In the genomic region with DNA sequence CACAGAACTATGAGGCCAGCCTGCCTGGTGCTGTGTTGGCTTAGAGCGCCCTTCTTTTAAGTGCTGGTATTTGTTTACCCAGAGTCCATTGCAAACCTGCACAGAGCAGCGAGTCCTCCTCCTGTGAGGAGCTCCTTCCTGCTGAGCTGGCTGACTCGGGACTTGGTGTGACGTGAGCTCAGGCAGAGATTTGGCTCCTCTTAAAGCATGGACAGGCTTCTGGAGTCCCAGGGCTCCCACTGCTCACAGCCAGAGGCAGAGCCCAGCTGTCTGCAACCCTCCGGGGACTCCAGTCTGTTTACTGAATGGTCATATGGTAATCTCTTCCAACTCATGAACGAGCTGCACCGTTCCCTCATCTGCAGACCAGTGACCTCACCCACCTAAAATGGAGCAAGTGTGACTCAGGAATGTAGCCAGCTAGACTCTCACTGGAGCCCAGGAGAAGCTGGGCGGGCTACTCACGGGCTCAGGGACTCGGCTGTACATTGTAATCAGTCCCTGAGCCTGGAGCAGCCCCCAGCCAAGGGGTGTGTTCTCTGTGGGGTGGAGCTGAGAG, we compare ENCODE assay signal across 8 mouse cellular contexts.
DNase-seq lines count a peak whose midpoint lies in the region; ATAC-seq lines count a peak whose summit lies in the region.

No protein-coding gene starts in this region.

- ATAC-seq in intestine, embryonic 15.5 days = peak; percentile 88
- peak; percentile 75 for ATAC-seq in liver, embryonic 16.5 days (ENCODE audit: low read depth)
- ATAC-seq in neutrophil, adult 5-6 weeks (ENCODE audit: extremely low read depth, insufficient number of reproducible peaks, low FRiP score, poor library complexity, severe bottlenecking) = 0 out of 2 replicates have a peak, but pooled peaks have one; percentile 28
- ATAC-seq in granulocyte monocyte progenitor cell, adult 5-6 weeks (replicated peaks; ENCODE audit: poor library complexity, severe bottlenecking) = no peak
- ATAC-seq in erythroid progenitor cell, adult 5-6 weeks (replicated peaks; ENCODE audit: low FRiP score, poor library complexity, severe bottlenecking) = no peak

- no peaks in the 10 kb centered on the region for H3K36me3 ChIP-seq in intestine, embryonic 15.5 days
- no peaks in the 10 kb centered on the region for H3K36me3 ChIP-seq in liver, embryonic 16.5 days (ENCODE audit: control insufficient read depth, insufficient read depth)

- H3K9ac ChIP-seq in intestine, embryonic 15.5 days = no peak overlapping the region
- H3K9ac ChIP-seq in liver, embryonic 16.5 days (ENCODE audit: low read depth, low read length) = no peak overlapping the region

- peak; percentile 71 for DNase-seq in adrenal gland, adult 2 months
- peak; percentile 55 to 65 for DNase-seq in cerebellum, postnatal 25 days
- peak; percentile 55 to 72 for DNase-seq in gastrocnemius, postnatal 36 days

- H3K9me3 ChIP-seq in intestine, embryonic 15.5 days = no peaks in the 10 kb centered on the region
- no peaks in the 10 kb centered on the region for H3K9me3 ChIP-seq in liver, embryonic 16.5 days (replicated peaks; ENCODE audit: control insufficient read depth, low read length)

- H3K27ac ChIP-seq in intestine, embryonic 15.5 days = peak overlapping the region; percentile 48
- no peak overlapping the region for H3K27ac ChIP-seq in liver, embryonic 16.5 days (ENCODE audit: low read length)

- intact Hi-C loops in gastrocnemius, postnatal 36 days (cut with DNase I) = loop anchor here (5.0 kb wide), 1 partner anchor 73 kb away; no protein-coding TSS in a partner anchor

- 12% methylated on average over 10 of the region's 10 CpGs for WGBS in intestine, embryonic 15.5 days
- 32% methylated on average over 10 of the region's 10 CpGs for WGBS in liver, embryonic 16.5 days (ENCODE audit: insufficient replicate concordance)

- 0 out of 2 replicates have a peak overlapping the region, but pooled peaks have one; percentile 15 for H3K4me3 ChIP-seq in intestine, embryonic 15.5 days (replicated peaks)
- 0 out of 2 replicates have a peak overlapping the region, but pooled peaks have one; percentile 9 for H3K4me3 ChIP-seq in liver, embryonic 16.5 days (ENCODE audit: low read depth, low read length)

- no peaks in the 10 kb centered on the region for H3K27me3 ChIP-seq in intestine, embryonic 15.5 days (replicated peaks)
- no peaks in the 10 kb centered on the region for H3K27me3 ChIP-seq in liver, embryonic 16.5 days (ENCODE audit: control insufficient read depth, insufficient read depth, low read depth, low read length)

- peak overlapping the region; percentile 54 for H3K4me2 ChIP-seq in intestine, embryonic 15.5 days (replicated peaks)
- H3K4me2 ChIP-seq in liver, embryonic 16.5 days (ENCODE audit: low read depth, low read length) = peak overlapping the region; percentile 31

- H3K4me1 ChIP-seq in intestine, embryonic 15.5 days (replicated peaks) = peaks cover 19% of the 10 kb centered on the region
- H3K4me1 ChIP-seq in liver, embryonic 16.5 days (ENCODE audit: control insufficient read depth, low read depth, low read length) = no peaks in the 10 kb centered on the region

Comparison
In these comparisons a context has a peak if more than half of its experiments do, and no peak if none do; other contexts are left out.
1. ATAC-seq: peak in intestine, embryonic 15.5 days (single experiment), liver, embryonic 16.5 days (single experiment) and neutrophil, adult 5-6 weeks (single experiment); none in granulocyte monocyte progenitor cell, adult 5-6 weeks (single experiment) and erythroid progenitor cell, adult 5-6 weeks (single experiment).
2. Peak in every context shown above with its lines, with median percentiles within 50 percentile points of each other: DNase-seq.